Mouse (Mus musculus) E14TG2a.4 (cell line): ENCODE results near the gene Olfr237-ps1.
"Not testable (repeated sequence)": the region's sequence is repeated elsewhere in the genome, so short reads cannot be mapped to it uniquely, and the experiment has no call there.

ENCODE experiments used
- CTCF ChIP-seq: conservative IDR thresholded peaks from 2 replicates; pipeline ENCODE4 v1.5.1; 2014; ENCODE audit warnings: low read length
- NANOG ChIP-seq: IDR thresholded peaks from 2 replicates; pipeline ENCODE4 v1.6.1; 2014; ENCODE audit warnings: borderline replicate concordance, low read length, mixed read lengths
- POU5F1 ChIP-seq: IDR thresholded peaks from 2 replicates; pipeline ENCODE4 v1.6.1; 2014; ENCODE audit warnings: low read length, borderline replicate concordance

DNA sequence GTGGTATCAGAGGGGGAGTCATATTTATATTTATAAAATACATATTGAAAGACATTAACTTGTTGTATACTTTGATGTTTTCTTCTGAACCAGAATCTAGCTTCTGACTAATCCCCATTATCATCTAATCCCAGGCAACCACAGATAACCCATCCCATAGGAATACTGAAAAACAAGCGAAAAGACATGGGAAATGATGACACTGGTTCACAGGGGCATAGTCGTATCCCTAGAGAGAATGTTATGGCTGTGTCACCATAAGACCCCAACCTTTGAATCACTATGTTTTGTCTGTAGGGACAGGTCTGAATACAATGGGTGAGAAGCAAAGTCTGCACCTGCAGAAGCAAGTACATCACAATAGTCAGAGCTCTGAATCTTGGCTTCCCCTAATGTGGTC is at the start of gene Olfr237-ps1:
- not testable (repeated sequence) for TF ChIP-seq CTCF, NANOG, POU5F1
